Mouse (Mus musculus) ES-E14 (cell line): ENCODE data around the gene Mecr. TPM values are rescaled to one million over a fixed set of nuclear protein-coding genes. Genes with fewer than 3 reads are reported as not detected.
A peak's percentile ranks its signal among the peaks of the same experiment; 100 is the strongest.

Source experiments
- DNase-seq: peaks from one replicate; pipeline ENCODE4 v3.0.0-alpha.2; 2013; ENCODE audit warnings: low read depth, low spot score
- H3K27ac ChIP-seq: 2 replicates; pipeline ENCODE4 v1.5.1; 2012; ENCODE audit warnings: low read depth, mild to moderate bottlenecking, low read length, moderate library complexity, mixed read lengths; ENCODE audit not compliant: poor library complexity, insufficient read depth, severe bottlenecking
- H3K36me3 ChIP-seq: 2 replicates; pipeline ENCODE4 v1.6.1; 2012; ENCODE audit warnings: mild to moderate bottlenecking, low read length, moderate library complexity, mixed read lengths; ENCODE audit not compliant: control insufficient read depth, poor library complexity, insufficient read depth, severe bottlenecking
- H3K4me1 ChIP-seq, 2 experiments: fragments of 150-350 bp in 1 of 2; sonication (generic) in 1 of 2; 2 replicates each; pipeline ENCODE4 v1.6.1; 2012; ENCODE audit warnings: low read length in 2 of 2, mild to moderate bottlenecking in 1 of 2, mixed read lengths in 1 of 2; ENCODE audit not compliant: control insufficient read depth in 2 of 2, insufficient read depth in 2 of 2, poor library complexity in 1 of 2
- H3K4me3 ChIP-seq, 2 experiments: fragments of 150-350 bp in 1 of 2; sonication (generic) in 1 of 2; 2 replicates each; pipeline ENCODE4 v1.5.1; 2012; ENCODE audit warnings: low read length in 2 of 2, low read depth in 1 of 2, mild to moderate bottlenecking in 1 of 2, mixed read lengths in 1 of 2; ENCODE audit not compliant: insufficient read depth in 1 of 2, poor library complexity in 1 of 2, severe bottlenecking in 1 of 2
- H3K9ac ChIP-seq: 2 replicates; pipeline ENCODE4 v1.6.1; 2012; ENCODE audit warnings: low read depth, mild to moderate bottlenecking, low read length, mixed read lengths; ENCODE audit not compliant: poor library complexity, insufficient read depth, severe bottlenecking
- H3K9me3 ChIP-seq: fragments of 150-350 bp; sonication (generic); 2 replicates; pipeline ENCODE4 v1.6.1; 2012; ENCODE audit warnings: low read depth, mild to moderate bottlenecking, low read length; ENCODE audit not compliant: control insufficient read depth, insufficient read depth
- CHD2 ChIP-seq: IDR thresholded peaks from 2 replicates; pipeline ENCODE4 v1.6.1; 2014; ENCODE audit warnings: mild to moderate bottlenecking, low read depth, low read length, inconsistent platforms
- HCFC1 ChIP-seq: IDR thresholded peaks from 2 replicates; pipeline ENCODE4 v1.6.1; 2012; ENCODE audit warnings: low read length, inconsistent platforms, borderline replicate concordance; ENCODE audit not compliant: insufficient read depth
- MAFK ChIP-seq: IDR thresholded peaks from 2 replicates; pipeline ENCODE4 v1.6.1; 2014; ENCODE audit warnings: mild to moderate bottlenecking, low read depth, low read length, inconsistent platforms; ENCODE audit not compliant: insufficient read depth
- ZC3H11A ChIP-seq: IDR thresholded peaks from 2 replicates; pipeline ENCODE4 v1.6.1; 2012; ENCODE audit warnings: low read depth, mild to moderate bottlenecking, inconsistent platforms, low read length, borderline replicate concordance
- ZNF384 ChIP-seq: IDR thresholded peaks from 2 replicates; pipeline ENCODE4 v1.6.1; 2012; ENCODE audit warnings: low read depth, low read length, inconsistent platforms
- in situ Hi-C, 2 experiments: fragments of 600-800 bp; cut with MboI; formaldehyde crosslinking; loops; one replicate each; pipeline ENCODE4 v1.15.1; 2025; ENCODE audit warnings: low sequenced_read_pairs in 2 of 2, inconsistent platforms in 1 of 2; ENCODE audit not compliant: unreplicated experiment in 2 of 2
- total RNA-seq: library from RNA; depleted of rRNA; stranded (reverse); fragments of 300-350 nt; gene quantifications from 2 replicates; pipeline ENCODE4 v1.2.3, GENCODE M21; 2012

Gene Mecr
- total RNA-seq, 1 experiment: 31.2 TPM

- Histone ChIP-seq H3K27ac (no peak overlapping the region), H3K36me3 (no peaks in the 10 kb centered on the region), H3K4me3 (no peak overlapping the region), H3K4me1 (peaks cover 0 to 12% of the 10 kb centered on the region in 2 experiments; a peak in 2 of 4 replicates), H3K9me3 (no peaks in the 10 kb centered on the region), H3K9ac (no peak overlapping the region)
- in situ Hi-C loops: loop anchor here in 1 of 2 experiments (25.0 kb wide), 2 partner anchors 569 to 869 kb away; no protein-coding TSS in a partner anchor
- no peak for DNase-seq
- TF ChIP-seq HCFC1 (no peak), MAFK (no peak), CHD2 (no peak), ZC3H11A (no peak), ZNF384 (no peak)
Measured at GRCm38 (mm10) chr4:131831546-131832045, 11.7 kb upstream of the Mecr start.

GRCm38 (mm10) chr4:131832759-131833407 lies 10.4 kb upstream of the Mecr start:
- H3K36me3 ChIP-seq: no peaks in the 10 kb centered on the region
- in situ Hi-C loops: loop anchor here in 1 of 2 experiments (25.0 kb wide), 2 partner anchors 571 to 871 kb away; no protein-coding TSS in a partner anchor
- H3K27ac ChIP-seq: no peak overlapping the region
- TF ChIP-seq ZNF384: no peak
- no peak for TF ChIP-seq ZC3H11A
- H3K9ac ChIP-seq: no peak overlapping the region
- no peak overlapping the region for H3K4me3 ChIP-seq
- no peaks in the 10 kb centered on the region for H3K9me3 ChIP-seq
- DNase-seq: no peak
- peaks cover 0 to 13% of the 10 kb centered on the region in 2 experiments; a peak in 2 of 4 replicates for H3K4me1 ChIP-seq

DNA sequence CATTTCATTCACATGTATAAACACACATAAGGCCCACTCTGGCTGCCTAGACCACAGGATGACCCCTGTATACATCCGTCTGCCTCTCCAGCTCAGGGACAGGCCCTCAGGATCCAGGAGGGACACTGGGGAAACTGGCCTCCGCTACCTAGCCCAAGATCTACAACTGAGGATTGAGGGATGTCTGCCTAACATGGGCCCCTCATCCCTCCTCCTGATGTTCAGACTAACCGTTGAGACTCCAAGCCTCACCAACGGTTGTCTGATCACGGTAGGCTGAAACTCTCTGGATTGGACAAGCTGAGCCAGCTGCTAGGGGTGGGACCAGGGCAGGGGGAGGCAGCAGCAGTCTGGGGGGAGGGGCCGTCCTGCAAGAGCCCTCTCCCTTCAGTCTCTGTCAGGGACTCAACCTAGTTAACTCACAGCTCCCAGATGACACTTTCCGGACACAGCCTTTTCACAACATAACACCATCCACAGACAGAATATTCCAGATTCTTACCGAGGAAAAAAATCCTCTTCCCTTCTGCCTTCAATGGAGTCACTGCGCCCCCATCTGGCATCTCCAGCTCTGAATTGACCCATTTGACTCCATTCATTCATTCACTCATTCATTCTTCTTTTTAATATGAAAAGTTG lies 9.2 kb upstream of the Mecr start:
- no peak for DNase-seq
- no peaks in the 10 kb centered on the region for H3K36me3 ChIP-seq
- no peak overlapping the region for H3K4me3 ChIP-seq
- no peaks in the 10 kb centered on the region for H3K9me3 ChIP-seq
- peaks cover 0 to 12% of the 10 kb centered on the region in 2 experiments; a peak in 2 of 4 replicates for H3K4me1 ChIP-seq
- H3K9ac ChIP-seq: no peak overlapping the region
- in situ Hi-C loops: loop anchor here in 1 of 2 experiments (25.0 kb wide), 2 partner anchors 572 to 872 kb away; no protein-coding TSS in a partner anchor
- H3K27ac ChIP-seq: no peak overlapping the region
- TF ChIP-seq HCFC1: no peak
- TF ChIP-seq ZNF384: no peak
- TF ChIP-seq MAFK: no peak
- TF ChIP-seq ZC3H11A: no peak
- TF ChIP-seq CHD2: no peak

- no peaks in the 10 kb centered on the region for H3K36me3 ChIP-seq
- H3K27ac ChIP-seq: no peak overlapping the region
- no peaks in the 10 kb centered on the region for H3K9me3 ChIP-seq
- H3K4me1 ChIP-seq: peaks cover 0 to 12% of the 10 kb centered on the region in 2 experiments; a peak in 2 of 4 replicates
- in situ Hi-C loops: loop anchor here in 1 of 2 experiments (5.0 to 25.0 kb wide), 3 partner anchors 114 to 874 kb away; no protein-coding TSS in a partner anchor
- peak overlapping the region; percentile 48; the same call in 1 of the 2 replicates for H3K9ac ChIP-seq
- no peak for DNase-seq
- TF ChIP-seq MAFK (no peak), ZNF384 (no peak), CHD2 (no peak), HCFC1 (no peak), ZC3H11A (no peak)
- peak overlapping the region; percentile 69 to 70 for H3K4me3 ChIP-seq
Measured at GRCm38 (mm10) chr4:131836351-131836881, 6.9 kb upstream of the Mecr start.
